Mouse (Mus musculus): ENCODE data around the gene Gm44973. TPM values are rescaled to one million over a fixed set of nuclear protein-coding genes. Genes with fewer than 3 reads are reported as not detected.
A peak's percentile ranks its signal among the peaks of the same experiment; 100 is the strongest.

Gm44973 gene
- polyA plus RNA-seq, 1 experiment from 2014 or later: 4.7 TPM

- Histone ChIP-seq H3K9ac (ENCODE audit: low read depth, low read length) (peak overlapping the region; percentile 97), H3K4me3 (replicated peaks; ENCODE audit: low read depth, low read length) (peak overlapping the region; percentile 99), H3K36me3 (ENCODE audit: insufficient read depth, low read length) (peaks cover 45% of the 10 kb centered on the region; the same call in 1 of the 2 replicates), H3K27me3 (ENCODE audit: insufficient read depth, low read length) (no peaks in the 10 kb centered on the region), H3K9me3 (replicated peaks; ENCODE audit: low read length) (no peaks in the 10 kb centered on the region), H3K4me1 (replicated peaks; ENCODE audit: insufficient read depth, low read length) (no peaks in the 10 kb centered on the region; the same call in 1 of the 2 replicates), H3K4me2 (ENCODE audit: low read length) (peak overlapping the region; percentile 61), H3K27ac (peak overlapping the region; percentile 96)
- TF ChIP-seq CTCF (IDR thresholded peaks at IDR 0.05; ENCODE audit: low read depth): no peak
- no peak for ATAC-seq (replicated peaks; ENCODE audit: low FRiP score, low read depth)
- DNase-seq (ENCODE audit: low spot score): no peak
- 11% methylated on average over 6 of the region's 6 CpGs for WGBS
These were observed 65.5 kb downstream of the Gm44973 start for GRCm38 (mm10) chr7:5080815-5081214.

- Histone ChIP-seq H3K4me2 (ENCODE audit: low read length) (peak overlapping the region; percentile 61), H3K9ac (ENCODE audit: low read depth, low read length) (peak overlapping the region; percentile 97), H3K36me3 (ENCODE audit: insufficient read depth, low read length) (peaks cover 47% of the 10 kb centered on the region; the same call in 1 of the 2 replicates), H3K4me1 (replicated peaks; ENCODE audit: insufficient read depth, low read length) (no peaks in the 10 kb centered on the region; the same call in 1 of the 2 replicates), H3K4me3 (replicated peaks; ENCODE audit: low read depth, low read length) (peak overlapping the region; percentile 99), H3K9me3 (replicated peaks; ENCODE audit: low read length) (no peaks in the 10 kb centered on the region), H3K27me3 (ENCODE audit: insufficient read depth, low read length) (no peaks in the 10 kb centered on the region), H3K27ac (no peak overlapping the region)
- WGBS: 58% methylated on average over 6 of the region's 6 CpGs
- no peak for ATAC-seq (replicated peaks; ENCODE audit: low FRiP score, low read depth)
- TF ChIP-seq CTCF (IDR thresholded peaks at IDR 0.05; ENCODE audit: low read depth): no peak
- DNase-seq (ENCODE audit: low spot score): no peak
These were observed 65.9 kb downstream of the Gm44973 start for GRCm38 (mm10) chr7:5081241-5081640.

- H3K4me1 ChIP-seq (replicated peaks; ENCODE audit: insufficient read depth, low read length): no peaks in the 10 kb centered on the region; the same call in 1 of the 2 replicates
- no peak overlapping the region for H3K4me2 ChIP-seq (ENCODE audit: low read length)
- no peak for DNase-seq (ENCODE audit: low spot score)
- TF ChIP-seq CTCF (IDR thresholded peaks at IDR 0.05; ENCODE audit: low read depth): no peak
- no peak for ATAC-seq (replicated peaks; ENCODE audit: low FRiP score, low read depth)
- 92% methylated on average over 2 of the region's 2 CpGs for WGBS
- H3K27ac ChIP-seq: no peak overlapping the region
- H3K27me3 ChIP-seq (ENCODE audit: insufficient read depth, low read length): no peaks in the 10 kb centered on the region
- no peak overlapping the region for H3K9ac ChIP-seq (ENCODE audit: low read depth, low read length)
- H3K4me3 ChIP-seq (replicated peaks; ENCODE audit: low read depth, low read length): no peak overlapping the region
- H3K36me3 ChIP-seq (ENCODE audit: insufficient read depth, low read length): peaks cover 41% of the 10 kb centered on the region; the same call in 1 of the 2 replicates
- no peaks in the 10 kb centered on the region for H3K9me3 ChIP-seq (replicated peaks; ENCODE audit: low read length)
These were observed 66.6 kb downstream of the Gm44973 start for GRCm38 (mm10) chr7:5081939-5082338.

Other genes with a start within 250 kb of the Gm44973 start
- gene Fam71e2, start 244.2 kb upstream of the Gm44973 start, polyA plus RNA-seq (2015; fragmentation: Nextera tagmentation; extraction: Ambion mirVana): not detected in 2 replicates
- gene Il11, start 232.6 kb upstream of the Gm44973 start, polyA plus RNA-seq (2015; fragmentation: Nextera tagmentation; extraction: Ambion mirVana): 0.14 and 0.20 TPM in 2 replicates
- 0.70 TPM in 1 of 2 replicates, not detected in the other for gene Tmem190, start 232.6 kb upstream of the Gm44973 start, polyA plus RNA-seq (2015; fragmentation: Nextera tagmentation; extraction: Ambion mirVana)
- gene Tmem238, start 225.8 kb upstream of the Gm44973 start, polyA plus RNA-seq (2015; fragmentation: Nextera tagmentation; extraction: Ambion mirVana): 35.9 and 40.4 TPM in 2 replicates
- gene Rpl28, start 222.6 kb upstream of the Gm44973 start, polyA plus RNA-seq (2015; fragmentation: Nextera tagmentation; extraction: Ambion mirVana): 453 and 480 TPM in 2 replicates
- gene Ube2s, start 202.9 kb upstream of the Gm44973 start, polyA plus RNA-seq (2015; fragmentation: Nextera tagmentation; extraction: Ambion mirVana): 198 and 203 TPM in 2 replicates
- gene Shisa7, start 170.8 kb upstream of the Gm44973 start, polyA plus RNA-seq (2015; fragmentation: Nextera tagmentation; extraction: Ambion mirVana): 0.62 and 0.67 TPM in 2 replicates
- 11.0 and 12.4 TPM in 2 replicates for gene Isoc2b, start 145.2 kb upstream of the Gm44973 start, polyA plus RNA-seq (2015; fragmentation: Nextera tagmentation; extraction: Ambion mirVana)
- 0.72 and 0.77 TPM in 2 replicates for gene Isoc2a, start 138.3 kb upstream of the Gm44973 start, polyA plus RNA-seq (2015; fragmentation: Nextera tagmentation; extraction: Ambion mirVana)
- gene Gm36210, start 109.0 kb upstream of the Gm44973 start, polyA plus RNA-seq (2015; fragmentation: Nextera tagmentation; extraction: Ambion mirVana): not detected in 2 replicates
- 3.5 and 3.9 TPM in 2 replicates for gene Zfp628, start 100.3 kb upstream of the Gm44973 start, polyA plus RNA-seq (2015; fragmentation: Nextera tagmentation; extraction: Ambion mirVana)
- 2.1 and 2.6 TPM in 2 replicates for gene Nat14, start 93.5 kb upstream of the Gm44973 start, polyA plus RNA-seq (2015; fragmentation: Nextera tagmentation; extraction: Ambion mirVana)
- 0.91 and 1.1 TPM in 2 replicates for gene Ssc5d, start 89.7 kb upstream of the Gm44973 start, polyA plus RNA-seq (2015; fragmentation: Nextera tagmentation; extraction: Ambion mirVana)
- 0.12 and 0.13 TPM in 2 replicates for gene Sbk2, start 51.1 kb upstream of the Gm44973 start, polyA plus RNA-seq (2015; fragmentation: Nextera tagmentation; extraction: Ambion mirVana)
- gene Sbk3, start 44.3 kb upstream of the Gm44973 start, polyA plus RNA-seq (2015; fragmentation: Nextera tagmentation; extraction: Ambion mirVana): 0.05 TPM in 1 of 2 replicates, not detected in the other
- 21.2 and 21.3 TPM in 2 replicates for gene Zfp579, start 19.3 kb upstream of the Gm44973 start, polyA plus RNA-seq (2015; fragmentation: Nextera tagmentation; extraction: Ambion mirVana)
- 12.8 and 14.1 TPM in 2 replicates for gene Zfp524, start 1.1 kb upstream of the Gm44973 start, polyA plus RNA-seq (2015; fragmentation: Nextera tagmentation; extraction: Ambion mirVana)
- 30.4 and 31.8 TPM in 2 replicates for gene Fiz1, start 799 bp upstream of the Gm44973 start, polyA plus RNA-seq (2015; fragmentation: Nextera tagmentation; extraction: Ambion mirVana)
- gene Zfp865, start 4.9 kb downstream of the Gm44973 start, polyA plus RNA-seq (2015; fragmentation: Nextera tagmentation; extraction: Ambion mirVana): 4.7 and 5.6 TPM in 2 replicates
- 22.7 and 23.5 TPM in 2 replicates for gene Ccdc106, start 5.1 kb downstream of the Gm44973 start, polyA plus RNA-seq (2015; fragmentation: Nextera tagmentation; extraction: Ambion mirVana)
- gene 4632433K11Rik, start 18.6 kb downstream of the Gm44973 start, polyA plus RNA-seq (2015; fragmentation: Nextera tagmentation; extraction: Ambion mirVana): not detected in 2 replicates
- 5.7 and 6.6 TPM in 2 replicates for gene Zfp784, start 22.9 kb downstream of the Gm44973 start, polyA plus RNA-seq (2015; fragmentation: Nextera tagmentation; extraction: Ambion mirVana)
- gene Zfp580, start 36.0 kb downstream of the Gm44973 start, polyA plus RNA-seq (2015; fragmentation: Nextera tagmentation; extraction: Ambion mirVana): 48.7 and 54.0 TPM in 2 replicates
- 95.0 and 103 TPM in 2 replicates for gene U2af2, start 46.6 kb downstream of the Gm44973 start, polyA plus RNA-seq (2015; fragmentation: Nextera tagmentation; extraction: Ambion mirVana)
- gene Epn1, start 64.7 kb downstream of the Gm44973 start, polyA plus RNA-seq (2015; fragmentation: Nextera tagmentation; extraction: Ambion mirVana): 58.4 and 61.7 TPM in 2 replicates
- not detected in 2 replicates for gene Rfpl4, start 101.5 kb downstream of the Gm44973 start, polyA plus RNA-seq (2015; fragmentation: Nextera tagmentation; extraction: Ambion mirVana)
- gene Rasl2-9, start 110.5 kb downstream of the Gm44973 start, polyA plus RNA-seq (2015; fragmentation: Nextera tagmentation; extraction: Ambion mirVana): 0.79 and 0.83 TPM in 2 replicates
- not detected in 2 replicates for gene Vmn1r55, start 134.2 kb downstream of the Gm44973 start, polyA plus RNA-seq (2015; fragmentation: Nextera tagmentation; extraction: Ambion mirVana)
- not detected in 2 replicates for gene Vmn1r56, start 181.3 kb downstream of the Gm44973 start, polyA plus RNA-seq (2015; fragmentation: Nextera tagmentation; extraction: Ambion mirVana)
- not detected in 2 replicates for gene Vmn1r57, start 203.0 kb downstream of the Gm44973 start, polyA plus RNA-seq (2015; fragmentation: Nextera tagmentation; extraction: Ambion mirVana)